Mouse (Mus musculus) stomach, embryonic 14.5 days (tissue): ENCODE data around the gene Rnaseh1. TPM values are rescaled to one million over a fixed set of nuclear protein-coding genes. Genes with fewer than 3 reads are reported as not detected.

ENCODE experiments used
- ATAC-seq: fragments of 200-750 bp; cut with Nextera tagmentation; 2 replicates; pipeline ENCODE4 v1.8.0; 2017; ENCODE audit warnings: low read depth, moderate TSS enrichment; ENCODE audit not compliant: insufficient number of reproducible peaks, insufficient read depth, low FRiP score
- H3K27ac ChIP-seq: fragments of 300-500 bp; sonication (generic); 2 replicates; pipeline ENCODE4 v1.5.1; 2014; ENCODE audit warnings: mild to moderate bottlenecking, low read length, moderate library complexity, mixed read lengths
- H3K27me3 ChIP-seq: fragments of 300-500 bp; sonication (generic); 2 replicates; pipeline ENCODE4 v1.6.1; 2014; ENCODE audit warnings: low read length, control low read depth, mixed read lengths; ENCODE audit not compliant: control insufficient read depth, insufficient read depth
- H3K36me3 ChIP-seq: fragments of 300-500 bp; sonication (generic); 2 replicates; pipeline ENCODE4 v1.6.1; 2014; ENCODE audit warnings: mild to moderate bottlenecking, control low read depth, low read length, moderate library complexity, mixed read lengths; ENCODE audit not compliant: control insufficient read depth, insufficient read depth
- H3K4me1 ChIP-seq: fragments of 300-500 bp; sonication (generic); 2 replicates; pipeline ENCODE4 v1.6.1; 2014; ENCODE audit warnings: low read length, control low read depth, mixed read lengths; ENCODE audit not compliant: control insufficient read depth, insufficient read depth
- H3K4me2 ChIP-seq: fragments of 300-500 bp; sonication (generic); replicated peaks from 2 replicates; pipeline ENCODE4 v1.6.1; 2014; ENCODE audit warnings: low read depth, low read length, control low read depth
- H3K4me3 ChIP-seq: fragments of 300-500 bp; sonication (generic); 2 replicates; pipeline ENCODE4 v1.5.1; 2014; ENCODE audit warnings: low read depth, low read length, control low read depth
- H3K9ac ChIP-seq: fragments of 300-500 bp; sonication (generic); replicated peaks from 2 replicates; pipeline ENCODE4 v1.6.1; 2014; ENCODE audit warnings: low read depth, mild to moderate bottlenecking, control low read depth, low read length, moderate library complexity, mixed read lengths
- H3K9me3 ChIP-seq: fragments of 300-500 bp; sonication (generic); 2 replicates; pipeline ENCODE4 v1.6.1; 2016; ENCODE audit warnings: low read depth, low read length, control low read depth; ENCODE audit not compliant: control insufficient read depth
- WGBS: fragments of 180-500 bp; shearing (Covaris S2); extraction: QIAGEN DNeasy Blood & Tissue Kit; methylation state at CpG from one replicate; pipeline ENCODE4 v1.1.7; 2014; 5-methylcytosine and 5-hydroxymethylcytosine counted together
- polyA plus RNA-seq: library from polyadenylated mRNA; unstranded; fragments of >200 nt; fragmentation: Nextera tagmentation; extraction: Ambion mirVana; gene quantifications from 2 replicates; pipeline ENCODE4 v1.2.1, GENCODE M21; 2014

Gene Rnaseh1
- polyA plus RNA-seq, 1 experiment from 2014 or later = 29.8 TPM

GRCm38 (mm10) chr12:28675925-28676209 lies 26.5 kb downstream of the Rnaseh1 start:
- Histone ChIP-seq H3K27ac (peak overlapping the region; percentile 93), H3K27me3 (no peaks in the 10 kb centered on the region), H3K4me3 (peak overlapping the region; percentile 50), H3K4me1 (peaks cover 8% of the 10 kb centered on the region; the same call in 1 of the 2 replicates), H3K36me3 (peaks cover 4% of the 10 kb centered on the region; the same call in 1 of the 2 replicates), H3K9me3 (no peaks in the 10 kb centered on the region), H3K9ac (peak overlapping the region; percentile 45; the same call in 1 of the 2 replicates), H3K4me2 (peak overlapping the region; percentile 45)
- no peak for ATAC-seq
- 60% methylated on average over 5 of the region's 5 CpGs for WGBS

- H3K4me3 ChIP-seq = no peak overlapping the region
- H3K4me2 ChIP-seq = no peak overlapping the region
- H3K9me3 ChIP-seq = no peaks in the 10 kb centered on the region
- no peak overlapping the region for H3K9ac ChIP-seq
- 75% methylated on average over 1 of the region's 1 CpGs for WGBS
- no peaks in the 10 kb centered on the region; the same call in 1 of the 2 replicates for H3K36me3 ChIP-seq
- H3K4me1 ChIP-seq = no peaks in the 10 kb centered on the region
- no peak overlapping the region for H3K27ac ChIP-seq
- H3K27me3 ChIP-seq = no peaks in the 10 kb centered on the region
- ATAC-seq = no peak
Observed at GRCm38 (mm10) chr12:28684674-28685073, 35.3 kb downstream of the Rnaseh1 start.

- WGBS = 60% methylated on average over 3 of the region's 3 CpGs
- no peak for ATAC-seq
Observed at GRCm38 (mm10) chr12:28685771-28686170, 36.4 kb downstream of the Rnaseh1 start.

GRCm38 (mm10) chr12:28686199-28686879 lies 36.9 kb downstream of the Rnaseh1 start:
- Histone ChIP-seq H3K4me1 (no peaks in the 10 kb centered on the region), H3K4me3 (no peak overlapping the region), H3K36me3 (peaks cover 8% of the 10 kb centered on the region), H3K4me2 (no peak overlapping the region), H3K27ac (no peak overlapping the region), H3K9ac (no peak overlapping the region), H3K27me3 (no peaks in the 10 kb centered on the region), H3K9me3 (no peaks in the 10 kb centered on the region)
- ATAC-seq = no peak
- 59% methylated on average over 8 of the region's 8 CpGs for WGBS

More at GRCm38 (mm10) chr12:28685771-28686170, 36.4 kb downstream of the Rnaseh1 start:
- H3K4me1 ChIP-seq = no peaks in the 10 kb centered on the region
- no peak overlapping the region for H3K4me3 ChIP-seq
- 0 out of 2 replicates have a peak, but pooled peaks cover 3% of the 10 kb centered on the region for H3K36me3 ChIP-seq
- H3K9me3 ChIP-seq = no peaks in the 10 kb centered on the region
- no peak overlapping the region for H3K9ac ChIP-seq
- no peak overlapping the region for H3K4me2 ChIP-seq
- H3K27me3 ChIP-seq = no peaks in the 10 kb centered on the region
- H3K27ac ChIP-seq = no peak overlapping the region

- H3K4me2 ChIP-seq = no peak overlapping the region
Observed at GRCm38 (mm10) chr12:28688996-28689395, 39.6 kb downstream of the Rnaseh1 start.

GRCm38 (mm10) chr12:28690730-28691129 lies 41.3 kb downstream of the Rnaseh1 start:
- no peak overlapping the region for H3K4me2 ChIP-seq
- peaks cover 19% of the 10 kb centered on the region for H3K36me3 ChIP-seq
- H3K27ac ChIP-seq = no peak overlapping the region
- 94% methylated on average over 7 of the region's 7 CpGs for WGBS
- H3K9me3 ChIP-seq = no peaks in the 10 kb centered on the region
- ATAC-seq = no peak
- no peaks in the 10 kb centered on the region for H3K27me3 ChIP-seq
- H3K4me3 ChIP-seq = no peak overlapping the region
- no peaks in the 10 kb centered on the region for H3K4me1 ChIP-seq
- H3K9ac ChIP-seq = no peak overlapping the region

More at GRCm38 (mm10) chr12:28688996-28689395, 39.6 kb downstream of the Rnaseh1 start:
- H3K27me3 ChIP-seq = no peaks in the 10 kb centered on the region
- H3K4me3 ChIP-seq = no peak overlapping the region
- H3K36me3 ChIP-seq = peaks cover 17% of the 10 kb centered on the region
- no peak overlapping the region for H3K9ac ChIP-seq
- WGBS = 92% methylated on average over 6 of the region's 6 CpGs
- ATAC-seq = no peak
- H3K4me1 ChIP-seq = no peaks in the 10 kb centered on the region
- no peaks in the 10 kb centered on the region for H3K9me3 ChIP-seq
- no peak overlapping the region for H3K27ac ChIP-seq

GRCm38 (mm10) chr12:28693738-28694137 lies 44.3 kb downstream of the Rnaseh1 start:
- Histone ChIP-seq H3K4me3 (no peak overlapping the region), H3K36me3 (peaks cover 19% of the 10 kb centered on the region), H3K9ac (no peak overlapping the region), H3K27ac (no peak overlapping the region), H3K4me1 (no peaks in the 10 kb centered on the region), H3K4me2 (no peak overlapping the region), H3K27me3 (no peaks in the 10 kb centered on the region), H3K9me3 (no peaks in the 10 kb centered on the region)
- no peak for ATAC-seq
- WGBS = 53% methylated on average over 3 of the region's 3 CpGs

- no peaks in the 10 kb centered on the region for H3K9me3 ChIP-seq
- peaks cover 19% of the 10 kb centered on the region for H3K36me3 ChIP-seq
- no peak overlapping the region for H3K9ac ChIP-seq
- no peak overlapping the region for H3K27ac ChIP-seq
- H3K27me3 ChIP-seq = no peaks in the 10 kb centered on the region
- H3K4me2 ChIP-seq = no peak overlapping the region
- ATAC-seq = 0 out of 2 replicates have a peak, but pooled peaks have one; percentile 15
- H3K4me3 ChIP-seq = no peak overlapping the region
- WGBS = 64% methylated on average over 2 of the region's 2 CpGs
- H3K4me1 ChIP-seq = no peaks in the 10 kb centered on the region
Observed at GRCm38 (mm10) chr12:28694231-28694630, 44.8 kb downstream of the Rnaseh1 start.

GRCm38 (mm10) chr12:28694776-28695175 lies 45.4 kb downstream of the Rnaseh1 start:
- 85% methylated on average over 7 of the region's 7 CpGs for WGBS
- H3K9me3 ChIP-seq = no peaks in the 10 kb centered on the region
- H3K27ac ChIP-seq = no peak overlapping the region
- peaks cover 19% of the 10 kb centered on the region for H3K36me3 ChIP-seq
- no peak overlapping the region for H3K4me2 ChIP-seq
- H3K27me3 ChIP-seq = no peaks in the 10 kb centered on the region
- no peak overlapping the region for H3K4me3 ChIP-seq
- H3K9ac ChIP-seq = no peak overlapping the region
- ATAC-seq = no peak
- H3K4me1 ChIP-seq = no peaks in the 10 kb centered on the region
